Mouse (Mus musculus) bone marrow, adult 2 months (tissue): ENCODE results near the gene Tdgf1.

ENCODE experiments used
- CTCF ChIP-seq: fragments of 200-500 bp; IDR thresholded peaks from 2 replicates; pipeline ENCODE4 v1.5.1; 2011; ENCODE audit warnings: low read length, control low read depth; ENCODE audit not compliant: control insufficient read depth, insufficient read depth
- POLR2A ChIP-seq: fragments of 200-500 bp; IDR thresholded peaks from 2 replicates; pipeline ENCODE4 v1.6.1; 2011; ENCODE audit warnings: low read depth, mild to moderate bottlenecking, control low read depth, low read length, borderline replicate concordance; ENCODE audit not compliant: control insufficient read depth

DNA sequence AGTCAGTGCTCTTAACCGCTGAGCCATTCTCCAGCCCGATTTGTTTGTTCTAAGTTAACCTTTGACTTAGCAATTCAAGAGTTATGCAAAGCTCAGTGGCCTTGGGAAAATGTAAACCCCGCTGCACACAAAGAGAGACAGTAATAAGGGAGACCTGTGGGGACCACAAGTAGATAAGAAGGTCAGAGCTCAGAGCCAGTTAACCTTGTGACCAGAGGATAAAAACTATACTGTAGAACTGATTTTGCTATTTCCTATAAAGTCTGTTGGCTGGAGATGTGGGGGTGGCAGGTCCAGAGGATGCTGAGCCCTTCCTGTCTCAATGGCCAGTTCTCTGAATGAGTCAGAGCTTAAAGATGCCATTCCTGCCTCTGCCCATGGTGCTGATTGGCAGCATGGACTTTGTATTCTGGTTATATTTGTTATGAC is 47.3 kb upstream of the Tdgf1 start:
- no peak for TF ChIP-seq POLR2A
- TF ChIP-seq CTCF = no peak
